Mouse (Mus musculus) hindbrain, postnatal 0 days (tissue): Measurements from ENCODE around the gene Gm20388. TPM values are rescaled to one million over a fixed set of nuclear protein-coding genes. Genes with fewer than 3 reads are reported as not detected.

Source experiments
- ATAC-seq: fragments of 200-750 bp; cut with Nextera tagmentation; 2 replicates; pipeline ENCODE4 v1.8.0; 2017; ENCODE audit warnings: mild to moderate bottlenecking, moderate TSS enrichment, moderate library complexity
- DNase-seq: peaks from one replicate; pipeline ENCODE4 v3.0.0-alpha.2; 2015; ENCODE audit warnings: low spot score
- H3K27ac ChIP-seq: fragments of 300-500 bp; sonication (generic); 2 replicates; pipeline ENCODE4 v1.5.1; 2014; ENCODE audit warnings: mild to moderate bottlenecking
- H3K27me3 ChIP-seq: fragments of 300-500 bp; sonication (generic); 2 replicates; pipeline ENCODE4 v1.6.1; 2014; ENCODE audit warnings: low read length, mixed read lengths; ENCODE audit not compliant: insufficient read depth
- H3K36me3 ChIP-seq: fragments of 300-500 bp; sonication (generic); 2 replicates; pipeline ENCODE4 v1.6.1; 2014; ENCODE audit warnings: low read length, mixed read lengths; ENCODE audit not compliant: insufficient read depth
- H3K4me1 ChIP-seq: fragments of 300-500 bp; sonication (generic); 2 replicates; pipeline ENCODE4 v1.6.1; 2014; ENCODE audit warnings: antibody characterized with exemption, low read length, mixed read lengths; ENCODE audit not compliant: insufficient read depth
- H3K4me2 ChIP-seq: fragments of 300-500 bp; sonication (generic); 2 replicates; pipeline ENCODE4 v1.6.1; 2014; ENCODE audit warnings: low read depth, mild to moderate bottlenecking, low read length, moderate library complexity, mixed read lengths
- H3K4me3 ChIP-seq: fragments of 300-500 bp; sonication (generic); 2 replicates; pipeline ENCODE4 v1.5.1; 2014; ENCODE audit warnings: low read length
- H3K9ac ChIP-seq: fragments of 300-500 bp; sonication (generic); replicated peaks from 2 replicates; pipeline ENCODE4 v1.6.1; 2014; ENCODE audit warnings: mild to moderate bottlenecking, low read length, moderate library complexity, mixed read lengths
- H3K9me3 ChIP-seq: fragments of 300-500 bp; sonication (generic); 2 replicates; pipeline ENCODE4 v1.6.1; 2016; ENCODE audit warnings: low read length, mixed read lengths
- CTCF ChIP-seq: IDR thresholded peaks from 2 replicates; pipeline ENCODE4 v1.5.1; 2016; ENCODE audit warnings: antibody characterized with exemption, control low read depth, low read depth
- WGBS: fragments of 180-500 bp; shearing (Covaris S2); extraction: QIAGEN DNeasy Blood & Tissue Kit; methylation state at CpG from one replicate; pipeline ENCODE4 v1.1.7; 2014; 5-methylcytosine and 5-hydroxymethylcytosine counted together
- polyA plus RNA-seq: library from polyadenylated mRNA; unstranded; fragments of >200 nt; fragmentation: Nextera tagmentation; extraction: Ambion mirVana; gene quantifications from 2 replicates; pipeline ENCODE4 v1.2.1, GENCODE M21; 2015
- total RNA-seq: library from RNA; depleted of rRNA; stranded (reverse); fragments of >200 nt; gene quantifications from 2 replicates; pipeline ENCODE4 v1.2.3, GENCODE M21; 2014

Gm20388 gene
- total and polyA plus RNA-seq, 2 experiments from 2014 or later, result 71.3 TPM; not detected in 1

- H3K9ac ChIP-seq, result no peak overlapping the region
- no peak overlapping the region for H3K4me3 ChIP-seq
These were observed 574.5 kb downstream of the Gm20388 start for GRCm38 (mm10) chr8:120485116-120485515.

GRCm38 (mm10) chr8:120485551-120486476, 575.2 kb downstream of the Gm20388 start:
- 25% methylated on average over 21 of the region's 21 CpGs for WGBS
- peak overlapping the region; percentile 89; the same call in 1 of the 2 replicates for H3K9ac ChIP-seq
- peak overlapping the region; percentile 92; the same call in 1 of the 2 replicates for H3K4me3 ChIP-seq
- H3K4me2 ChIP-seq, result peak overlapping the region; percentile 97
- H3K9me3 ChIP-seq, result no peaks in the 10 kb centered on the region
- H3K4me1 ChIP-seq, result peaks cover 37% of the 10 kb centered on the region
- no peaks in the 10 kb centered on the region for H3K27me3 ChIP-seq
- no peaks in the 10 kb centered on the region for H3K36me3 ChIP-seq
- peak; percentile 19; the same call in 1 of the 2 replicates for TF ChIP-seq CTCF
- DNase-seq (peak; percentile 38), ATAC-seq (peak; percentile 4; the same call in 1 of the 2 replicates)
- H3K27ac ChIP-seq, result peak overlapping the region; percentile 99

More at GRCm38 (mm10) chr8:120485116-120485515, 574.5 kb downstream of the Gm20388 start:
- Histone ChIP-seq H3K27ac (peak overlapping the region; percentile 58; the same call in 1 of the 2 replicates), H3K4me1 (peaks cover 32% of the 10 kb centered on the region), H3K4me2 (peak overlapping the region; percentile 4; the same call in 1 of the 2 replicates), H3K9me3 (no peaks in the 10 kb centered on the region), H3K27me3 (no peaks in the 10 kb centered on the region), H3K36me3 (no peaks in the 10 kb centered on the region)
- 23% methylated on average over 6 of the region's 6 CpGs for WGBS
- TF ChIP-seq CTCF, result no peak
- peak; percentile 55 for ATAC-seq
- peak; percentile 78 for DNase-seq

DNA sequence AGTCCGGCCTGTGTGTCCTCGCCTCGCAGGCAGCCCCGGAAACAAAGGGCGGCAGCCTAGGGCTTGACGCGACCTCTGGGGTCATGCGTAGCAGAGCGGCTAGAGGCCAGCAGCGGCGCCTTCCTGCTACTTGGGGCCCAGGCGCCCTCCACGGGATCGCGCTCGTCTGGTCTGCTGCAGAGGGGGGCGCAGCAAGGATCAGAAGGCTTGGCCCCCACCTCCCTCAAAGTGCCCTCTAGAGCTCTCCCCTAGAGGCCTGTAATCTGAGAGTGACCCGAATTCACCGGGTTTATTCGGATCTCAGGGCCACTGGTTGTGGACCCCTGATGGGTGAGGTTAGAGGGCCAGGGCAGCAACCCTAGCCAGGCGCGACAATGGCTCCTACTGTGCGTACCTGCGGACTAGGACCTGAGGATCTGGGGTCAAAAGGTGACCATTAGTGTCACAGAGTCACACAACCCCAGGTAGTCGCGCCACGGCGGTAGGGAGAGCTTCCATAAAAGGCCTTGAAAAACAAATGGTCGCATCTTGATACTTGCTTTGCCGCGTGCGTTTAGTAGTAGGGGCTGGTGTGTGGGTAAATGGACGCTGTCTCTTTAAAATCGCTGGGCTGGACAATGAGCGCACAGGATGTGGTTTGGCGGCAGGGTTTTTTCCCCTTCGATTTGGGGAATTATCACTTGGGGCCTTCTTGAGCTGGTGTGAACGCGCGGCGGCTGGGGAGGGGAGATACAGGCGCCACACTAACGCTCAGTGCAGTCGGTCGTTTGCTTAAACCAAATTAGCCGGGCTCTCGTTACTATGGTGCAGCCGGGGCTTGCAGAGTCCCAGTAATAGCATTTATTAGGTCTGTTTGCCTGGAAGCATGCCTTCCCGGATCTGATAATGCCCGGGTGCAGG, 576.1 kb downstream of the Gm20388 start:
- Histone ChIP-seq H3K4me1 (peaks cover 44% of the 10 kb centered on the region), H3K9ac (peak overlapping the region; percentile 89), H3K36me3 (no peaks in the 10 kb centered on the region), H3K4me2 (peak overlapping the region; percentile 97), H3K27ac (peak overlapping the region; percentile 99), H3K4me3 (peak overlapping the region; percentile 92), H3K27me3 (no peaks in the 10 kb centered on the region), H3K9me3 (no peaks in the 10 kb centered on the region)
- 3% methylated on average over 50 of the region's 50 CpGs for WGBS
- peak; percentile 82 for DNase-seq
- peak; percentile 13; the same call in 1 of the 2 replicates for ATAC-seq
- no peak for TF ChIP-seq CTCF

DNA sequence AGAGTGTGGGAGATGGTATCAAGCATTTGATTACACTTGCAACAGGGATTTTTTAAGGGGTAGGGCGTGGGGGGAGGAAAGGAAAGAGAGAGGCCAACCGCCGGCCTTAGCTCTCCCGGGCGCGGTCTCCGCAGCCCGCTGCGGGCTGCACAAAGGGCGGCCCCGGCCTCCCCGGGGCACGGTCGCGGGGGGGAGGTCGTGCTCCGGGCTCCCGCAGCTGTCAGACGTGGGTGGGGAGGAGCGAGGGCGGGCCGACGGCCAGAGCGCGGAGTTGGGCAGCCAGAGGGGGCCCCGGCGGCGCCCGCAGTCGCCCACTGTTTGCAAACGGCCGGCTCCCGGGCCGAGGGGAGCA, 576.7 kb downstream of the Gm20388 start:
- H3K4me1 ChIP-seq, result peaks cover 42% of the 10 kb centered on the region
- peak overlapping the region; percentile 97 for H3K4me2 ChIP-seq
- under 1% methylated on average over 31 of the region's 34 CpGs for WGBS
- peak overlapping the region; percentile 89 for H3K9ac ChIP-seq
- ATAC-seq (peak; percentile 4), DNase-seq (no peak)
- TF ChIP-seq CTCF, result no peak
- H3K27me3 ChIP-seq, result no peaks in the 10 kb centered on the region
- peak overlapping the region; percentile 92 for H3K4me3 ChIP-seq
- H3K27ac ChIP-seq, result peak overlapping the region; percentile 99
- no peaks in the 10 kb centered on the region for H3K36me3 ChIP-seq
- no peaks in the 10 kb centered on the region for H3K9me3 ChIP-seq

DNA sequence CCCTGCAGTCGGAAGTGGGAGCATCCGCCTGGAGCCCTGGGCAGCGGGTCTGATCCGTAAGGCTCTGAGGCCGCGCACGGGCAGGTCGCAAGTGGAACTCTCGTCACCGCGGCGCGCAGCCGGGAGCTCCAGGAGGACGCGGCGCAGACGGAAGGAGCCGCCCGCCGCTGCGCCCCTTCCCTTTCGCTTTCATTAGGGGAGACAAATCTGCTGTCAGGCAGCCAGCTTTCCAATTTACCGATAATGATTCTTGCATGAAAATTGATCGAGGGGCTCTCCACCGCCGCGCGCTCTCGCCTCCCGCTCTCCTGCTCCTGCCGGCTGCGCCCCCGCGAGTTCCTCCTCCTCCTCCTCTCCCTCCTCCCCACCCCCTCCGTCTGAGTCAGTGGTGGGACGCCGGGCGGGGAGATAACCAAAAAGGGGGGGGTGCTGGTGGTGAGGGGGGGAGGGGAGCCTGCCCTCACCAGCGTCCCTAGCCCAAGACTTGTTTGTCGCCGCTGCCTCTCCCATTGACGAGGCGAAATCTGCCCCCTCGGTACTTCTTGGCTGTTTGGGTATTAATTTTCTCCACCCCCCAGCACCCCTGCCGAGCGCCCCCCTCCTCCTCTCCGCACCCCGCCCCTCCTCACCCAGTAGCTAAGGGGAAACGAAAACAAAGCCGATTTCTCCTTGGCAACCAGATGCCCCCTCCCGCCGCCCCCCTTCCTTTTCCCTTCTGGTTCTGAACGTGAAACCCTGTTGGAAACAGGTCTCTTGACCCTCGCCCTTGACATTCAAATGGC, 577.3 kb downstream of the Gm20388 start:
- Histone ChIP-seq H3K27me3 (no peaks in the 10 kb centered on the region), H3K4me1 (peaks cover 46% of the 10 kb centered on the region), H3K4me2 (peak overlapping the region; percentile 97), H3K9me3 (no peaks in the 10 kb centered on the region), H3K27ac (peak overlapping the region; percentile 99), H3K4me3 (peak overlapping the region; percentile 92), H3K36me3 (no peaks in the 10 kb centered on the region), H3K9ac (peak overlapping the region; percentile 89)
- TF ChIP-seq CTCF, result no peak
- WGBS, result 2% methylated on average over 47 of the region's 55 CpGs
- DNase-seq, result peak; percentile 82
- peak; percentile 39 for ATAC-seq
